Mouse (Mus musculus) liver, postnatal 0 days (tissue): ENCODE results near the gene Tlr7. TPM values are rescaled to one million over a fixed set of nuclear protein-coding genes. Genes with fewer than 3 reads are reported as not detected.

ENCODE experiments used
- ATAC-seq: fragments of 200-750 bp; cut with Nextera tagmentation; 2 replicates; pipeline ENCODE4 v1.8.0; 2017; ENCODE audit warnings: mild to moderate bottlenecking, moderate library complexity
- DNase-seq: peaks from one replicate; pipeline ENCODE4 v3.0.0-alpha.2; 2016
- H3K27ac ChIP-seq: fragments of 300-500 bp; sonication (generic); 2 replicates; pipeline ENCODE4 v1.5.1; 2014; ENCODE audit warnings: antibody characterized with exemption, moderate library complexity, mild to moderate bottlenecking, low read depth
- H3K27me3 ChIP-seq: fragments of 300-500 bp; sonication (generic); 2 replicates; pipeline ENCODE4 v1.6.1; 2014; ENCODE audit warnings: low read length, control low read depth, mixed read lengths; ENCODE audit not compliant: insufficient read depth
- H3K36me3 ChIP-seq: fragments of 300-500 bp; sonication (generic); replicated peaks from 2 replicates; pipeline ENCODE4 v1.6.1; 2014; ENCODE audit warnings: mild to moderate bottlenecking, control low read depth, low read length, moderate library complexity, mixed read lengths; ENCODE audit not compliant: insufficient read depth
- H3K4me1 ChIP-seq: fragments of 300-500 bp; sonication (generic); 2 replicates; pipeline ENCODE4 v1.6.1; 2014; ENCODE audit warnings: antibody characterized with exemption, mild to moderate bottlenecking, control low read depth; ENCODE audit not compliant: insufficient read depth
- H3K4me2 ChIP-seq: fragments of 300-500 bp; sonication (generic); 2 replicates; pipeline ENCODE4 v1.6.1; 2014; ENCODE audit warnings: low read depth, mild to moderate bottlenecking, low read length, moderate library complexity, mixed read lengths
- H3K4me3 ChIP-seq: fragments of 300-500 bp; sonication (generic); 2 replicates; pipeline ENCODE4 v1.5.1; 2014; ENCODE audit warnings: low read depth, low read length
- H3K9ac ChIP-seq: fragments of 300-500 bp; sonication (generic); replicated peaks from 2 replicates; pipeline ENCODE4 v1.6.1; 2014; ENCODE audit warnings: mild to moderate bottlenecking, moderate library complexity
- H3K9me3 ChIP-seq: fragments of 300-500 bp; sonication (generic); 2 replicates; pipeline ENCODE4 v1.6.1; 2016; ENCODE audit warnings: mild to moderate bottlenecking, control low read depth, low read length, mixed read lengths
- CTCF ChIP-seq: sonication (generic); IDR thresholded peaks from 2 replicates; pipeline ENCODE4 v1.5.1; 2016; ENCODE audit warnings: antibody characterized with exemption, low read depth
- EP300 ChIP-seq: IDR thresholded peaks from 2 replicates; pipeline ENCODE4 v1.6.1; 2016; ENCODE audit warnings: antibody characterized with exemption, low read depth, mild to moderate bottlenecking
- WGBS: fragments of 180-500 bp; shearing (Covaris S2); extraction: QIAGEN DNeasy Blood & Tissue Kit; methylation state at CpG from one replicate; pipeline ENCODE4 v1.1.7; 2014; ENCODE audit not compliant: insufficient replicate concordance; 5-methylcytosine and 5-hydroxymethylcytosine counted together
- polyA plus RNA-seq: library from polyadenylated mRNA; unstranded; fragments of >200 nt; fragmentation: Nextera tagmentation; extraction: Ambion mirVana; gene quantifications from 2 replicates; pipeline ENCODE4 v1.2.1, GENCODE M21; 2015

The Tlr7 gene
- polyA plus RNA-seq, 1 experiment from 2014 or later: 2.3 TPM

GRCm38 (mm10) chrX:167330993-167331392 is 635 bp upstream of the Tlr7 start:
- no peaks in the 10 kb centered on the region for H3K9me3 ChIP-seq
- TF ChIP-seq EP300 (no peak), CTCF (no peak)
- H3K4me1 ChIP-seq: no peaks in the 10 kb centered on the region
- WGBS: 44% methylated on average over 4 of the region's 4 CpGs
- H3K4me2 ChIP-seq: no peak overlapping the region
- DNase-seq: no peak
- no peak overlapping the region for H3K9ac ChIP-seq
- H3K36me3 ChIP-seq: no peaks in the 10 kb centered on the region
- H3K27ac ChIP-seq: no peak overlapping the region
- ATAC-seq: no peak
- no peak overlapping the region for H3K4me3 ChIP-seq
- no peaks in the 10 kb centered on the region for H3K27me3 ChIP-seq

DNA sequence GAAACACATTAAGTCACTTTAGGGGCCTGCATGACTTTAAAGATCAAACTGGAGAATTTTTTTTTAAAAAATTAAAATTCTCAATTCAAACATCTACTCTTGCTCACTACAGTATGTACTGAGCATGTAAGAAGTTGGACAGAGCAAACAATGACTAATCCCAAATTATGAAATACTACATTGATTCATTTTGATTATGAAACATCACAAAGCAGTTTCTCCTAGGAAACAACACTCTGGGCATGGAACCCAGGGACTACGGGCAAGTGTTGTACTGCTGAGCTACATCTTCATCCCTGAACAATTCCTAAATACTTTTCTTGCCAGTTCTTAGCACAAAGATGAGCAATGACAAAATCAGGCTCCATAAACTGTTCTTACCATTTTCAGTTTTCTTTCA is 738 bp downstream of the Tlr7 start:
- Histone ChIP-seq H3K27me3 (no peaks in the 10 kb centered on the region), H3K9me3 (no peaks in the 10 kb centered on the region), H3K36me3 (no peaks in the 10 kb centered on the region), H3K4me3 (no peak overlapping the region), H3K27ac (no peak overlapping the region), H3K4me2 (peak overlapping the region; percentile 29; the same call in 1 of the 2 replicates), H3K9ac (no peak overlapping the region), H3K4me1 (no peaks in the 10 kb centered on the region)
- ATAC-seq (no peak), DNase-seq (no peak)
- 58% methylated on average over 1 of the region's 1 CpGs for WGBS
- TF ChIP-seq CTCF: no peak
- TF ChIP-seq EP300: no peak

DNA sequence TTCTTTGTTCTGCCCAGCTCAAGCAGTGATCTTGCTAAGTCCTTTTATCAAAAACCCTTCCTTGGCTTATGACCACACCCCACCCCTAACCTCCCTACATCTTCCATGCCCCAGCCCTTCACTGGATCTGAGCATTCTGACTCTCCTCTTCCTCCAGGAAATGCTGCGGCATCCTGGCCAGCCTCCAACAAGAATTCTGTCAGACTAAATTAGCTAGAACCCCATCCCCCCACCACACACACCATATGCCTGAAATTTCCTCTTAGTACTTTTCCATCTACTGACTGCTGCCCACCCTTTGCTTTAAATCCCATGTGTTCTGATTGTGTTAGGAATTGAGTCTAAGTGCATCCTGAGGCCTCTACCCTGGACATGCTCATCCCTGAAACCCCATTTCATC is 1.3 kb downstream of the Tlr7 start:
- Histone ChIP-seq H3K9me3 (no peaks in the 10 kb centered on the region), H3K4me2 (peak overlapping the region; percentile 29), H3K36me3 (no peaks in the 10 kb centered on the region), H3K4me1 (no peaks in the 10 kb centered on the region), H3K4me3 (no peak overlapping the region), H3K27ac (0 out of 2 replicates have a peak overlapping the region, but pooled peaks have one; percentile 0), H3K9ac (no peak overlapping the region), H3K27me3 (no peaks in the 10 kb centered on the region)
- WGBS: 54% methylated on average over 1 of the region's 1 CpGs
- DNase-seq (no peak), ATAC-seq (no peak)
- TF ChIP-seq EP300 (no peak), CTCF (no peak)

- Histone ChIP-seq H3K27ac (0 out of 2 replicates have a peak overlapping the region, but pooled peaks have one; percentile 29), H3K36me3 (no peaks in the 10 kb centered on the region), H3K4me3 (no peak overlapping the region), H3K4me2 (0 out of 2 replicates have a peak overlapping the region, but pooled peaks have one; percentile 29), H3K9me3 (no peaks in the 10 kb centered on the region), H3K4me1 (no peaks in the 10 kb centered on the region), H3K27me3 (no peaks in the 10 kb centered on the region), H3K9ac (no peak overlapping the region)
- ATAC-seq: no peak
- TF ChIP-seq CTCF (no peak), EP300 (no peak)
- DNase-seq: no peak
- 62% methylated on average over 3 of the region's 3 CpGs for WGBS
These were observed 1.8 kb downstream of the Tlr7 start for GRCm38 (mm10) chrX:167328519-167328918.

DNA sequence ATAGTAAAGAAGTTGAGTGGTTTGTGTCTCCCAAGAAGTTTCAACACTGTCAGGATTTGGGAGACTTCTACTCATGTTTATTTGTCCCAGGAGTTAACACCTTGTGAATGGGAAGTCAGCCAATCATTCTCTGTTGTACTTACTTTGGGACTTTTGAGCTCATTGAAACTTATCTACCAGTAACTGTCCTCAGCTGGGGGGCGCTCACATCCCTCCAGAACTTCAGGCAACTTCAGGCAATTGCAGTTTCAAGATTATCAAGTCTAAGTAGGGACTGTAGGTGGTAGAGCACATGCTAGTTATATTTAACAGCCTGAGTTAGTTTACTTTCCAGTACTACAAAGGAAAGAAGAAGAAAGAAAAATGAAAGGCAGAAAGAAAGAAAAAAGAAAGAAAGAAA is 6.6 kb downstream of the Tlr7 start:
- Histone ChIP-seq H3K4me3 (no peak overlapping the region), H3K9me3 (no peaks in the 10 kb centered on the region), H3K4me2 (no peak overlapping the region), H3K27me3 (0 out of 2 replicates have a peak, but pooled peaks cover 5% of the 10 kb centered on the region), H3K27ac (no peak overlapping the region), H3K4me1 (no peaks in the 10 kb centered on the region), H3K36me3 (no peaks in the 10 kb centered on the region), H3K9ac (no peak overlapping the region)
- TF ChIP-seq CTCF (peak; percentile 28), EP300 (no peak)
- ATAC-seq (no peak), DNase-seq (no peak)
- WGBS: 44% methylated on average over 1 of the region's 1 CpGs

- no peak overlapping the region for H3K4me2 ChIP-seq
- H3K27me3 ChIP-seq: 0 out of 2 replicates have a peak, but pooled peaks cover 5% of the 10 kb centered on the region
- H3K4me3 ChIP-seq: no peak overlapping the region
- no peak overlapping the region for H3K27ac ChIP-seq
- ATAC-seq (no peak), DNase-seq (no peak)
- H3K4me1 ChIP-seq: no peaks in the 10 kb centered on the region
- TF ChIP-seq EP300 (no peak), CTCF (no peak)
- no peaks in the 10 kb centered on the region for H3K9me3 ChIP-seq
- 60% methylated on average over 4 of the region's 4 CpGs for WGBS
- no peak overlapping the region for H3K9ac ChIP-seq
- H3K36me3 ChIP-seq: no peaks in the 10 kb centered on the region
These were observed 9.0 kb downstream of the Tlr7 start for GRCm38 (mm10) chrX:167321233-167321806.
